Mouse (Mus musculus): Measurements from ENCODE around the gene Ptprg. TPM values are rescaled to one million over a fixed set of nuclear protein-coding genes. Genes with fewer than 3 reads are reported as not detected.
"Not testable (repeated sequence)": the region's sequence is repeated elsewhere in the genome, so short reads cannot be mapped to it uniquely, and the experiment has no call there.

The Ptprg gene
- total RNA-seq, 2 experiments from 2014 or later: 85.9 to 111 TPM

DNA sequence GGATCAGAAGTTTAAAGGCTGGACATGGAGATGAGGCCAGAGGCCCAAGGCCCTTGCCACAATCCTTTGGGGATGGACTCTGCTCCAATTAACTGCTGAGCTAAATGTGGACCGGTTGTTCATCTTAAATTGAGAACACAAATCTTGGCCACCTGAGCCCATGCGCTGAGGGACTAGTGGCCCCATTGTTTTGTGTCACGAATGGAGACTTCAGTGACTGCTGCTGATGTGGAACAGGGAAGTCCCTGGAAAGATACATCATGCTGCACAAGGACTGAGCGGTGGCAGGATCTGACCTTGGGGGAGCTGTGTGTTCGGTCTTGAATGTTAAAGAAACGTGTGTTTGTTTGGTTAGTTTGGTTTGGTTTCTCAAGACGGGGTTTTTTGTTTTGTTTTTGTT, 649.7 kb downstream of the Ptprg start:
- Histone ChIP-seq H3K27ac (no peak overlapping the region), H3K4me3 (no peak overlapping the region)
- DNase-seq (ENCODE audit: extremely low spot score in 1 of 2, low spot score in 2 of 2): no peak
- intact Hi-C loops (cut with DNase I): loop anchor here (5.0 kb wide), 1 partner anchor 41 kb away; no protein-coding TSS in a partner anchor
- TF ChIP-seq CTCF (IDR thresholded peaks at IDR 0.05): no peak

DNA sequence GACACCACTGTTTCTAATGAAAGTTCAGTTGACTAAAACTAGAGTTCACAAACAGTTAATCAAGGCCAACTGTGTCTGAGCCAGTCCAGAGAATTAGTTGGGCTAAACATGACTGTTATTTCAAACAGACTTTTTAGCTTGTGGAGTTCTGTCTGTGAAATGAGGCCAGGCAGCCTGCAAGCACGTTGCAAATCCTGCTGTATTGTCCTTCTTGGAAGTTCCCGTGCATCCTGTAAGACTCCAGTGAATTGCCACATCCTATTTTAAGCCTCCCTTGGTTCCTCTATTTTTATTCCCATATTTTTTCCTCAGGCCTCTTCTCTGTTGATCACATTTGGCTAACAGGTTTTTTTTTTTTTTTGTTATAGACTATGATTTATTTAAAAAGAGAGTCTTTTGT, 652.8 kb downstream of the Ptprg start:
- intact Hi-C loops (cut with DNase I): no loop called here
- Histone ChIP-seq H3K4me3 (no peak overlapping the region), H3K27ac (peak overlapping the region; percentile 5; the same call in 1 of the 2 replicates)
- DNase-seq (ENCODE audit: extremely low spot score in 1 of 2, low spot score in 2 of 2): no peak
- no peak for TF ChIP-seq CTCF (IDR thresholded peaks at IDR 0.05)

GRCm38 (mm10) chr14:12208554-12208953, 655.2 kb downstream of the Ptprg start:
- peak in 1 of 2 experiments; percentile 24 for DNase-seq (ENCODE audit: extremely low spot score in 1 of 2, low spot score in 2 of 2)
- no peak overlapping the region for H3K4me3 ChIP-seq
- peak; percentile 66 for TF ChIP-seq CTCF (IDR thresholded peaks at IDR 0.05)
- intact Hi-C loops (cut with DNase I): no loop called here
- no peak overlapping the region for H3K27ac ChIP-seq

DNA sequence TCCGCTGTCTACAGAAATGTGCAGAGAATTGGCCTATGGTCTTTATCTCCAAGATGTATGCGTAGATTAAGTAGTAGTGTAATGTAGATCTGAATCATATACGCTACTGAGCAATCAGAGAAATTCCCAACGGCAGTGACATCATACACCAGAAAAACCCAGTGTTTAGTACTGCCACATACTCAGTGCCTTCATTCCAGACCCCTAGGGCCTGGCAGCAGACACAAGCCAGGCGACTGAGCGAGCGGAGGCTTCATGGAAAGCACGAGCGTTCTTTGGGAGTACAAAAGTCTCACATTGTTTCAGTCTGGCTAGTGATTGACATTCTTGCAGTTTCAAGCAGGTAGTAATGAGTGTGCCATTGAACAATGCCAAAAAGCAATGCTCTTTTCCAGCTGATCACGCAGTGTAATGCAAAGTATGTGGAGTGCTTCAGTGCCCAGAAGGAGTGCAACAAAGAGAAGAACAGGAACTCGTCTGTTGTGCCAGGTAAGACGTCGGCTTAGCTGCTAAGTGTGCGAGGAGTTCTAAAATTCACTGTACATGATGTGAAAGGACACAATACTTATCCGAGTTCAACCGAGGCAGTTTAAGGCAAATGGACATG, 665.3 kb downstream of the Ptprg start:
- no peak overlapping the region for H3K4me3 ChIP-seq
- intact Hi-C loops (cut with DNase I): no loop called here
- no peak for DNase-seq (ENCODE audit: extremely low spot score in 1 of 2, low spot score in 2 of 2)
- TF ChIP-seq CTCF (IDR thresholded peaks at IDR 0.05): no peak
- H3K27ac ChIP-seq: no peak overlapping the region

GRCm38 (mm10) chr14:12219877-12220276, 666.5 kb downstream of the Ptprg start:
- DNase-seq (ENCODE audit: extremely low spot score in 1 of 2, low spot score in 2 of 2): no peak
- TF ChIP-seq CTCF (IDR thresholded peaks at IDR 0.05): no peak
- intact Hi-C loops (cut with DNase I): no loop called here
- H3K27ac ChIP-seq: no peak overlapping the region
- H3K4me3 ChIP-seq: no peak overlapping the region

- no peak overlapping the region for H3K27ac ChIP-seq
- H3K4me3 ChIP-seq: no peak overlapping the region
- TF ChIP-seq CTCF (IDR thresholded peaks at IDR 0.05): no peak
- DNase-seq (ENCODE audit: extremely low spot score in 1 of 2, low spot score in 2 of 2): no peak
- intact Hi-C loops (cut with DNase I): no loop called here
Measured at GRCm38 (mm10) chr14:12220540-12220939, 667.2 kb downstream of the Ptprg start.

DNA sequence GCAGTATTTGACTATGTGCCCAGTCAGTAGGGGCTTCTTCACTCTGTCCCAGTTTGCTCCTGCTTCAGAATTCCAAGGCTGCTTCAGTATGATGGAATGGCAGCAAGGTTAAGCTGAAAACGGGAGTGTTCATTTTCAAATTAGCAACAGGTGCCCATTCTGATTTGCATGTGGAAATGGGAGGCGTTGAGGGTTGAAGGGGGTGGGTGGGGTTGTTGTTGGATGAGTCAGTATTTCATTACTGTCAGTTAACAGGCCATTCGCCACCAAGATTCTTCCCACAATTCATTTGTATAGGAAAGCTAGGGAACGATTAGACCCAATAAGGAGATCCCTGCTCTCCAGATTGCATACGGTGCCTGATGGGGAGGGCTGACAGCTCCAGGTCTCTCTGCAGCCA, 668.2 kb downstream of the Ptprg start:
- no peak for TF ChIP-seq CTCF (IDR thresholded peaks at IDR 0.05)
- intact Hi-C loops (cut with DNase I): no loop called here
- DNase-seq (ENCODE audit: extremely low spot score in 1 of 2, low spot score in 2 of 2): no peak
- Histone ChIP-seq H3K4me3 (no peak overlapping the region), H3K27ac (no peak overlapping the region)

DNA sequence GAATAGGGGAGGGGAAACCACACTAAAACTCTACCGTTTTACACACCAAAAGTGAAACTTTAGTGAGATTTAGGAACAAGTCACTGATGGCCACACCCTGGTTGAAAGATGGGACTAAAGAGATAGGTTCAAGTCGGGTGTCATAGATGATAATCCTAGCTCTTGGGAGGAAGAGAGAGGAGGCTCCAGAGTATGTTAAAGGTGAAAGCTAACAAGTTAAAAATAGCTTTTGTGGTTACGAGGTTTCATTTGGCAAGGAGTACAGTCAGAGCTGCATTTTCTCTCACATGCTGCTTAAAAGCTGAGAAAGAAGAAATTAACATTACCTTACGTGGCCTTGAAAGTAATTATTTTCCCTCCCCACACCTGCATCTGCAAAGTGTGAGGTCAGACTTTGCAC, 690.4 kb downstream of the Ptprg start:
- H3K27ac ChIP-seq: no peak overlapping the region
- no peak for TF ChIP-seq CTCF (IDR thresholded peaks at IDR 0.05)
- DNase-seq (ENCODE audit: extremely low spot score in 1 of 2, low spot score in 2 of 2): no peak
- H3K4me3 ChIP-seq: no peak overlapping the region
- intact Hi-C loops (cut with DNase I): loop anchor here (5.0 kb wide), 1 partner anchor 34 kb away; no protein-coding TSS in a partner anchor

GRCm38 (mm10) chr14:12276031-12276430, 722.7 kb downstream of the Ptprg start:
- DNase-seq (ENCODE audit: extremely low spot score in 1 of 2, low spot score in 2 of 2): no peak
- Histone ChIP-seq H3K4me3 (no peak overlapping the region), H3K27ac (no peak overlapping the region)
- TF ChIP-seq CTCF (IDR thresholded peaks at IDR 0.05): no peak
- intact Hi-C loops (cut with DNase I): loop anchor here (5.0 kb wide), 1 partner anchor 34 kb away; no protein-coding TSS in a partner anchor

- no peak for DNase-seq (ENCODE audit: extremely low spot score in 1 of 2, low spot score in 2 of 2)
- Histone ChIP-seq H3K4me3 (peak within 1 kb of the TSS; percentile 59), H3K27ac (peak within 1 kb of the TSS; percentile 93)
- intact Hi-C loops (cut with DNase I): no loop called here
- no peak for TF ChIP-seq CTCF (IDR thresholded peaks at IDR 0.05)
Measured at GRCm38 (mm10) chr14:12283641-12284040, 730.3 kb downstream of the Ptprg start, which contains the start of gene Gm49355. TSS of gene Gm49355 (plus strand) at chr14:12283976.

- no peak for TF ChIP-seq CTCF (IDR thresholded peaks at IDR 0.05)
- DNase-seq (ENCODE audit: extremely low spot score in 1 of 2, low spot score in 2 of 2): peak; percentile 83 to 85
- intact Hi-C loops (cut with DNase I): no loop called here
- H3K4me3 ChIP-seq: peak within 1 kb of the TSS; percentile 59
- H3K27ac ChIP-seq: peak within 1 kb of the TSS; percentile 93
Measured at GRCm38 (mm10) chr14:12284141-12284912, 731.0 kb downstream of the Ptprg start, which contains the start of gene 3830406C13Rik. TSS of gene 3830406C13Rik (plus strand) at chr14:12284173.

DNA sequence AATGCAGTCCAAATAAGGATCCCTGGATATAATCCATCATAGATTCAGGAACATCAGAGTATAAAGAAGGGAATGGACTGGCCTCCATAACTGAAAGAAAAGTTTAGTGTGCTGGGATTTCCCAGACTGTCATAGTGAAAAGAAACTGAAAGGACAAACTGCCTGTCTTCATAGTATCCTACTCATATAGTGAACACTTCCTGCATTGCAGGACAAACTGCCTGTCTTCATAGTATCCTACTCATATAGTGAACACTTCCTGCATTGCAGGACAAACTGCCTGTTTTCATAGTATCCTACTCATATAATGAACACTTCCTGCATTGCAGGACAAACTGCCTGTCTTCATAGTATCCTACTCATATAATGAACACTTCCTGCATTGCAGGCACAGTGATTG, 736.4 kb downstream of the Ptprg start:
- H3K4me3 ChIP-seq; H3K27ac ChIP-seq; DNase-seq (ENCODE audit: extremely low spot score in 1 of 2, low spot score in 2 of 2); intact Hi-C loops (cut with DNase I): not testable (repeated sequence)

Other genes with a start within 250 kb of the Ptprg start
- under 1 TPM; 0.41 to 0.61 TPM for gene Gm3839, start 196.8 kb upstream of the Ptprg start, total RNA-seq (2021)